Mouse (Mus musculus): ENCODE results near the gene Nans. TPM values are rescaled to one million over a fixed set of nuclear protein-coding genes. Genes with fewer than 3 reads are reported as not detected.

Gene Nans
- total RNA-seq, 2 experiments from 2014 or later = 19.4 to 19.7 TPM

GRCm38 (mm10) chr4:46465740-46466139 lies 23.3 kb upstream of the Nans start:
- intact Hi-C loops (cut with DNase I) = no loop called here

DNA sequence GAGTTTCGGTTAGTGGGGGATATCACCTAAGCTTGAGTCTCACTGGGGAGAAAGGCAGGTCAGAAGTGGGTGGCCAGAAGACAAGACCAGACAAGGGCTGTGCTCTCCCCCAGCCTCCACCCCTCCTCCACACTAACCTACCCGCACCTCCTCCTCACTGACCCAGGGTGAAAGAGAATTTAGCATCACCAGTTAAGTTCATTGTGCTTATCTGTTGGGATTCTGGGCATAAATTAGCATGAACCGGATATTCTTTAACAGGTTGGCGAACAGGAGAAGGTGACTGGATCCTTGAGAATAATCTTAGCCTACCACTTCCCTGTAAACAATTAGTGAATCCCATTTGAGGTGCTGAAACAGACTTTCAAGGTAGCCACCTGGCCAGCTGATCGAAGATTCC lies 13.9 kb upstream of the Nans start:
- intact Hi-C loops (cut with DNase I) = no loop called here

More at GRCm38 (mm10) chr4:46465740-46466139, 23.3 kb upstream of the Nans start:
- DNase-seq (ENCODE audit: low spot score in 2 of 2) = no peak

GRCm38 (mm10) chr4:46479081-46479480 lies 10.0 kb upstream of the Nans start:
- intact Hi-C loops (cut with DNase I) = no loop called here
- no peak for DNase-seq (ENCODE audit: low spot score in 2 of 2)

More for the DNA sequence above, 13.9 kb upstream of the Nans start:
- DNase-seq (ENCODE audit: low spot score in 2 of 2) = no peak

- intact Hi-C loops (cut with DNase I) = loop anchor here (5.0 kb wide), 1 partner anchor 34 kb away; the partner anchor contains the start of gene Anp32b
- DNase-seq (ENCODE audit: low spot score in 2 of 2) = peak; percentile 37 to 52
Measured at GRCm38 (mm10) chr4:46485696-46486417, 3.2 kb upstream of the Nans start.

DNA sequence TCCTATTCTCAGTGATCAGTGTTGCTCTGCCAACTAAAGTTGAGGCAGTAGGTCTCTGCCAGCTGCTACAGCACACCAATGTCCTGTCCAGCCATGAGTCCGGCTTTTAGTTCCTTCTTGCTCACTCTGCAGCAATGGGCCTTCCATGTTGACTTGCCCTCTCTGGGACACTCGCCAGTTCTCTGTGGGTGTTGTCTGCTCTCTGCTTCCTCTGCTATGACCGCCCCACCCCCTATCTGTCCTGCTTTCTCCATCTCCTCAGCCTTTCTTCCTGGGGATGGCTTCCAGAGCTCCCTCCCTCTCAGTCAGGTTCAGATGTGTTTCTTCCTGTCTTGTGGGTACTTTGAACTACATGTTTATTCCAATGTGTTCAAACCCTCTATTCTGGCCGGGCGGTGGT lies 1.7 kb upstream of the Nans start:
- intact Hi-C loops (cut with DNase I) = loop anchor here (5.0 kb wide), 1 partner anchor 35 kb away; the partner anchor contains the start of gene Anp32b

GRCm38 (mm10) chr4:46493071-46493470 lies 4.0 kb downstream of the Nans start:
- DNase-seq (ENCODE audit: low spot score in 2 of 2) = no peak
- intact Hi-C loops (cut with DNase I) = no loop called here

More for the DNA sequence above, 1.7 kb upstream of the Nans start:
- peak; percentile 44 to 60 for DNase-seq (ENCODE audit: low spot score in 2 of 2)

- DNase-seq (ENCODE audit: low spot score in 2 of 2) = no peak
- intact Hi-C loops (cut with DNase I) = no loop called here
Measured at GRCm38 (mm10) chr4:46495543-46495942, 6.5 kb downstream of the Nans start.

DNA sequence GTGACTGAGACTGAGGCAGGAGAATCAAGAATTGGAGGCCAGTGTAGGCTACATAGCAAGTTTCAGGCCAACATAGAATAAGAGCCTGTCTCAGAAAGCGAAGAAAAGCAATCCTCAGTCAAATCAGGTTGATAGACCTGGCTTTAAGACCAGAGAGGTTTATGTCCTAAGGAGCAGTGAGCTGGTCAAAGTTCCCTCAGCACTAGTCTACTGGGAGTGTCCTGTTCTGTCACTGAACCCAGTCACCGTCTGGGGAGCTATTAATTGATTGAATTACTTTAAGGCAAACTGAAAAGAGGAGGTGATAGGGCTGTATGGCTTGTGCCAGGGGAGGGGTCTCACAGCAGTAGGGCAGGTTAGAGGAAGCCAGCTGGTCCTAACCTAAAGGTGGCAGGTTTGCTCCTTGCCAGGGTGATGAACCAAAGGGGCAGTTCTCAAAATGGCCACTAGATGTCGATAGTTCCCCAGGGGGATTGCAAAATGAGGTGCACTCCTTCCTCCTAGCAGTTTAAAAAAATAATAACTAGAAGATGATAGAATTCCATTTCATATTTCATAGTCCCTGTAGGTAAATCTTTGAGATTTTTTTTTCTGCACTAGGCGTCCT lies 8.3 kb downstream of the Nans start:
- intact Hi-C loops (cut with DNase I) = no loop called here
- DNase-seq (ENCODE audit: low spot score in 2 of 2) = peak; percentile 52 to 66

DNA sequence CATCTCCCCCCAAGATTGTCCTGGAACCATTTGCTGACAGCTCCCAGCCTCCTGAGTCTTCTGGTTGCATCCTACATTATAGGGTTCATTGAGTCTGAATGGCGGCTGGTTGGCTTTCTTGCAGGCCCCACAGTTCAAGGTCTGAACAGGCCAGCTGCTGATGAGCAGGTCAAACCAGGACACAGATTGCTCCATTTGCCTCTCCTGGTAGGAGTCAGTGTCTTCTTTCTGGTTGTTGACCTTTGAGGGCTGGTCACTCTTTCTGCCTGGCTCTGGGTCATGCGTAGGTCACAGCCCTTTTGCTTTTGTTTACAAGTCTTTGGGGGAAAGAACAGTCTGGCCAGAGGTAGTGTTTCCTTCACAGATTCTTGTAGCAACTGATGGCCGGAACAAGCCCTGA lies 9.5 kb downstream of the Nans start:
- DNase-seq (ENCODE audit: low spot score in 2 of 2) = no peak
- intact Hi-C loops (cut with DNase I) = no loop called here

- intact Hi-C loops (cut with DNase I) = no loop called here
- DNase-seq (ENCODE audit: low spot score in 2 of 2) = peak in 1 of 2 experiments; percentile 39
Measured at GRCm38 (mm10) chr4:46498976-46499375, 9.9 kb downstream of the Nans start.

- DNase-seq (ENCODE audit: low spot score in 2 of 2) = no peak
- intact Hi-C loops (cut with DNase I) = loop anchor here (10.0 kb wide), 1 partner anchor 552 kb away; the partner anchor contains the start of gene Anks6
Measured at GRCm38 (mm10) chr4:46502606-46503502, 13.8 kb downstream of the Nans start.

DNA sequence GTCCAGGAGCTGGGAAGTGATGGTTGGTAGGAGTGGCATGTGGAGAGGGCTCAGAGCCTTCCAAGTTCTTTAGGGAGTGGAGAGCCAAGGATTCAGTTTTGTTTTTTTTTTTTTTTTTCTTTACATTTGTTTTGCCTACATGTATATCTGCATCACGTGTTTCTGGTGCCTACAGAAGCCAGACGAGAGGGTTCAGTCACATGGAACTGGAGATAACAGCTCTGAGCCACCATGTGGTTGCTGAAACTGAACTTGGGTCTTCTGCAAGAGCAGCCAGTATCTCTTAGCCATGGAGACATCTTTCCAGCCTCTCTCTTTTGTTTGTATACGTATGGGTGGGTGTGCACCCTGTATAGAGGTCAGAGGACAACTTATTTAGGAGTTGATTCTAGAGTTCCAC lies 14.8 kb downstream of the Nans start:
- intact Hi-C loops (cut with DNase I) = loop anchor here (10.0 kb wide), 1 partner anchor 551 kb away; the partner anchor contains the start of gene Anks6
- DNase-seq (ENCODE audit: low spot score in 2 of 2) = no peak

DNA sequence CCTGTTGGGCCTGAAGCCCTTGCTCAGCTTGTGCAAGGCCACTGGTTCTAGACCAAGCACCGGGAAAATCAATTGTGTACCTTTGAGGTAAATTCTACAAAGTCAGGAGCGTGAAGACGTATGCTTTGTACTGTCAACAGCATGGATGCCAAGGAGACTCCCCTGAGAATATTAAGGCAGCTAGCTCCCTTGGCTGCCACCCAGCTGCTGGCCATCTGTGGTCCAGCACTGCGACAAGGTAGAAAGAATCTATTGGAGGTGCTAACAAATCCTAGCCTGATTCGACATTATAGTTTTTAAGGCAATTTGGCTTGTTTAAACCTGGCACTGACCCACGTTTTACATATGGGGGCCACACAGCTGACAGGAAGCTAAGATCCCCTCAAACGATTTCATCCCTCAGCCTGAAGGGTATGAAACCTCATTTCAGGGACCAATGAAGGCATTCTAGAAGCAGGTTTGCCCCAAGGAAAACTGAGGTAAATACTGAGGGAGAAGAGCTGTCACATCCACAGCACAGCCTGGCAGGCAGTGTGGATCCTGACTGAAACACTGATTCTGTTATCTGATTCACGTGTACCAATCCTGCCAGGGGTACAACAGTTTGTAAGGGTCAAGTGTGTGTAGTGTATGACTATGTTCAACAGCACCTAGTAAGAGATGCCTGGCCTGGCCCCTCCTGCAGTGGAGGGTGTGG lies 16.5 kb downstream of the Nans start:
- DNase-seq (ENCODE audit: low spot score in 2 of 2) = no peak
- intact Hi-C loops (cut with DNase I) = loop anchor here (10.0 kb wide), 1 partner anchor 549 kb away; the partner anchor contains the start of gene Anks6

GRCm38 (mm10) chr4:46506801-46507610 lies 18.0 kb downstream of the Nans start:
- intact Hi-C loops (cut with DNase I) = loop anchor here (1.0 to 10.0 kb wide), 2 partner anchors 143 to 548 kb away; partner anchors contain the start of genes Anks6 and Tbc1d2
- peak; percentile 92 to 97 for DNase-seq (ENCODE audit: low spot score in 2 of 2)

- intact Hi-C loops (cut with DNase I) = loop anchor here (1.0 to 10.0 kb wide), 3 partner anchors 93 to 547 kb away; partner anchors contain the start of genes Anks6 and Tbc1d2
- peak; percentile 67 to 79 for DNase-seq (ENCODE audit: low spot score in 2 of 2)
Measured at GRCm38 (mm10) chr4:46507736-46508460, 18.9 kb downstream of the Nans start.

DNA sequence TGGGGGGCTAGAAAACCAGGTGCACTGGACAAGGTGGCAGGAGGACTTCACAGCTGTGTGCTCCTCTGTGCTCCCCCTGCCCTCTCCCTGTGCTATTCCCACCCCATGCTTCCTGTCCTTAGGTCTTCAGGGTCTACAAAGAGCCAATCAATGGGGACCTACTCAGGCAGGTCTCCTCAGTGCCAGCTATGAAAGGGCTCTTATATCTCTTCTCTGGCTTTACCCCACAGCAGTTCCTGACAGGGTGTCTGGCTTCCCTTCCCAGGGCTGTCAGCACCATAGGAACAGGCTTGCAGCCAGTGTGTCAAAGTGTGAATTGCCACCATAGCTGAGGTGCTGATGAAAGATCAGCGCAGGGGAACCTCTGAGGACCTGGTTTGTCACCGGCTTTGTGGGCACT lies 31.4 kb downstream of the Nans start:
- intact Hi-C loops (cut with DNase I) = no loop called here
- DNase-seq (ENCODE audit: low spot score in 2 of 2) = no peak

DNA sequence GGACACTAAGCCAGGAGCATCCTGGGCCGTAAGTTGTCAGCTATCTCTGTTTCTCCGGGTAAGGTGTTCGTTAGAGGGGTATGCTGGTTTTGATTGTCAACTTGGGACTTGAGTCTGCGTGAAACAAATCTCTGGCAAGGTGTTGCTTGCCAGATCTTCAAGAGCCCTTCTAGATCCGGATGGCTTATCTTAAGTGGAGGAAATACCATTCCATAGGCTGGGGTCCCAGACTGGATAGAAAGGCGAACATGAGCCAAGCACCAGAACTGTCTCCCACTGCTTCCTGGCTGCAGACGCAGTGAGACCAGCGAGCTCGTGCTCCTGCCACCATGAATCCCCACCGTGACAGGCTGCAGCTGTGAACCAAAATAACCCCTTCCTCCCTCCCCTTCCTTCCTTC lies 32.4 kb downstream of the Nans start:
- intact Hi-C loops (cut with DNase I) = no loop called here

DNA sequence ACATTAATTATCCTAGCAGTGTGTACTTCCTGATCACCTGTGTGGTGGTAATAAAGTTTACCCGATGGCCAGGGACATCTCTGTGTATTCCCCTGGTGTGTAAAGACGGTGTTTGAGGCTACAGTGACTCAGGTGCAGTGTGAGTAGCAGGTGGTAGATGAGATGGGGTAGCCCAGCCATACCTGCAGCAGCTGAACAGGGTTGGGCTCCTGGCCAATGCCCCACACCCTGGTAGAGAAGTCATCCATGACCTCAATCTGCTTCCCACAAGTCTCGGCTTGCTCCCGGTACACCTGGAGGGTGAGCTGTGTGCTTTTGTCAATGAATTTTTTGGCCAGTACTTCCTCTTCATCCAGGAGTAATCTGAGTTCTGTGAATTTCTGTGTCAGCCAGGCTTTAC lies 34.3 kb downstream of the Nans start:
- DNase-seq (ENCODE audit: low spot score in 2 of 2) = no peak
- intact Hi-C loops (cut with DNase I) = no loop called here

More for the DNA sequence above, 32.4 kb downstream of the Nans start:
- no peak for DNase-seq (ENCODE audit: low spot score in 2 of 2)

Data from left cerebral cortex, postnatal 25 days (tissue).